Mouse (Mus musculus) CH12.LX (cell line): ENCODE measurements around the gene Soat1.

Experiments
- ELF1 ChIP-seq: IDR thresholded peaks from 2 replicates; pipeline ENCODE4 v1.6.1; 2014; ENCODE audit warnings: low read depth, mild to moderate bottlenecking, inconsistent platforms, low read length, improper control_type of control experiment
- EP300 ChIP-seq: IDR thresholded peaks from 2 replicates; pipeline ENCODE4 v1.6.1; 2011; ENCODE audit warnings: low read length, improper control_type of control experiment
- MAFK ChIP-seq: IDR thresholded peaks from 2 replicates; pipeline ENCODE4 v1.6.1; 2011; ENCODE audit warnings: low read length, improper control_type of control experiment; ENCODE audit not compliant: insufficient replicate concordance
- POLR2A ChIP-seq: IDR thresholded peaks from 2 replicates; pipeline ENCODE4 v1.6.1; 2011; ENCODE audit warnings: low read depth, mild to moderate bottlenecking, improper control_type of control experiment, low read length

DNA sequence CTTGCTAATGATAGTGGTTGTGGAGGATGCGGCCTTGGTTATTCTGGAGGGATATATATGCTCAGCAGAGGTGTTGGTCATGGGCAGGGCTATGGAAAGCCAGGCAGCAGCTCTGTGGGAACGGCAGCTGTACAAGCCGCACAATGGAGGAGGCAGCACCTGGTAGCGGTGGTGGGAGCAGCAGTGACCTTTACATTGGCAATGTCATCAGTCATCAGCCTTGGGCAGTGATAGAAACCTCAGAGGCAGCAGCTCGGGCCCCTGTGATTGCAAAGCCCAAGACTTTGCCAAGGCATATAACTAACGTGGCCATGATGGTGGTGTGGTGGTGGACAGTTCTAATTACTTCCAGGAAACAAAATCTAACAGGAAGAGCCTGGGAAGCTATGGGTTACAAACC is 50.6 kb downstream of the Soat1 start:
- TF ChIP-seq EP300 (no peak), POLR2A (no peak), ELF1 (no peak), MAFK (no peak)
